Mouse (Mus musculus) G1E (cell line): ENCODE measurements at regions not wholly inside any gene's neighbourhood (a gene's known extent, or its start where the extent isn't known, plus 50 kb on each side); places are given as distances from the start of the nearest gene placed in this dataset.

Experiments used
- ATAC-seq: 2 replicates; pipeline ENCODE4 v1.8.0; 2016; ENCODE audit warnings: mild to moderate bottlenecking; ENCODE audit not compliant: insufficient number of reproducible peaks, poor library complexity, low FRiP score, severe bottlenecking; ENCODE audit errors: extremely low read depth
- DNase-seq: peaks from one replicate; pipeline ENCODE4 v3.0.0; 2012; ENCODE audit warnings: low spot score
- H3K27me3 ChIP-seq: 2 replicates; pipeline ENCODE4 v1.6.1; 2012; ENCODE audit warnings: mild to moderate bottlenecking, low read length, inconsistent platforms; ENCODE audit not compliant: insufficient read depth
- H3K36me3 ChIP-seq: replicated peaks from 2 replicates; pipeline ENCODE3; 2012; ENCODE audit warnings: mild to moderate bottlenecking, inconsistent platforms
- H3K4me1 ChIP-seq: 2 replicates; pipeline ENCODE4 v1.6.1; 2012; ENCODE audit warnings: low read depth, low read length, inconsistent platforms, mixed read lengths; ENCODE audit not compliant: insufficient read depth
- H3K4me3 ChIP-seq: 2 replicates; pipeline ENCODE4 v1.5.1; 2012; ENCODE audit warnings: low read depth, mild to moderate bottlenecking, inconsistent platforms, low read length, moderate library complexity, mixed read lengths
- H3K9me3 ChIP-seq: replicated peaks from 2 replicates; pipeline ENCODE4 v1.6.1; 2012; ENCODE audit warnings: inconsistent platforms
- CTCF ChIP-seq: IDR thresholded peaks from 2 replicates; pipeline ENCODE4 v1.5.1; 2012; ENCODE audit warnings: low read depth, low read length, inconsistent platforms, mixed read lengths
- GATA1 ChIP-seq: IDR thresholded peaks from 2 replicates; pipeline ENCODE4 v1.6.1; 2012; ENCODE audit warnings: borderline replicate concordance, low read length, inconsistent platforms, mixed read lengths
- GATA2 ChIP-seq: IDR thresholded peaks from 2 replicates; pipeline ENCODE4 v1.6.1; 2012; ENCODE audit warnings: low read depth, low read length, inconsistent platforms, borderline replicate concordance
- POLR2AphosphoS5 ChIP-seq: IDR thresholded peaks from 2 replicates; pipeline ENCODE4 v1.6.1; 2012; ENCODE audit warnings: low read depth, low read length, inconsistent platforms; ENCODE audit not compliant: insufficient replicate concordance
- TAL1 ChIP-seq: conservative IDR thresholded peaks from 2 replicates; pipeline ENCODE4 v1.6.1; 2012; ENCODE audit warnings: low read depth, low read length, inconsistent platforms, mixed read lengths

- no peaks in the 10 kb centered on the region for H3K4me1 ChIP-seq
- H3K4me3 ChIP-seq: no peak overlapping the region
- no peaks in the 10 kb centered on the region for H3K36me3 ChIP-seq
- no peaks in the 10 kb centered on the region for H3K27me3 ChIP-seq
- TF ChIP-seq CTCF (no peak), GATA1 (no peak), TAL1 (no peak), POLR2AphosphoS5 (no peak), GATA2 (no peak)
- ATAC-seq (no peak), DNase-seq (no peak)
- peaks cover 16% of the 10 kb centered on the region for H3K9me3 ChIP-seq
Measured at GRCm38 (mm10) chr14:76781524-76781880, 224.8 kb upstream of the Serp2 start.

DNA sequence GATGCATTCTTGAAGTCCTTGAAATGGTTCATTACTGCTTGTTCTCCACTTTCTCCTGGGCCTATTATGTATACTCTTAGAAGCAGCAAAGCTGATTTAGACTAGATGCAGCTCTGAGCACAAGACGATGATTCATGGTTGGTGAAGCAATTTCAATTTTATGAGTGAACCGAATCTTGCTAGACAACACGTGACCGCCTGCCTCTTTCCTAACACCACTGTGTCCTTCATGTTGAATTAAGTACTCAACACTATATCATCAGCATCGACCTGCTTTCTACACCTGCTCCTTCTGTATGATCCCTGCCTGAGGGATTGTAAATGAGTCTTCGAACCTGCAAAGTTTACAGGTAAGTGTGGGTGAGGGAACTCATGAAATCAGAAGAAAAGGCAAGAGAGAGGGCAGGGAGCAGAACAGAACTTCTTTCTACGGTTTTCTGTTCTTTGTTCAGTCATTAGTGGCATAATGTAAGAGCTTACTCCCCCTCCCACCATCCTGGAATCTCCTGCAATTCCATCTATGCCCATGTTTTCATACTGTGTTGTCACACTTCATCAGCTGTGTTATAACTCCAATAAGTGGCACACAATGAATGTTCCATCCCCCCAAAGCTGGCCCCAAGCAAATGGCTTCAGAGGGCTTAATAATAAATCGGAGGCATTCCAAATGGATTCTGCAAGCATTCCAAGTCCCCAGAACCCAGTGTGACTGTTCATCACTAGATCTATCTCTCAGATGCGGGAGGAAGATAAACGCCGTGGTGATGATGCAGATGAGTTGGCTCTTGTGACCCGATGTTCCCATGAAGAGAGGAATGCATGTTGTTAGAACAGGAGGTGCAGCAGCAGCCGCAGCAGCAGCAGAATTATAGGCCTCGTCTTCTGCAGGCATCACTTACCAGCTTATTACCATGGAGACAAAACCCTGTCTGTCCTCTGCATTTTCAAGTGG is 224.2 kb upstream of the Serp2 start:
- no peak for ATAC-seq
- TF ChIP-seq TAL1: no peak
- TF ChIP-seq GATA2: no peak
- no peak for TF ChIP-seq CTCF
- TF ChIP-seq POLR2AphosphoS5: no peak
- no peak for TF ChIP-seq GATA1
- H3K36me3 ChIP-seq: no peaks in the 10 kb centered on the region
- no peaks in the 10 kb centered on the region for H3K4me1 ChIP-seq
- peaks cover 16% of the 10 kb centered on the region for H3K9me3 ChIP-seq
- DNase-seq: no peak
- H3K4me3 ChIP-seq: no peak overlapping the region
- no peaks in the 10 kb centered on the region for H3K27me3 ChIP-seq

- Histone ChIP-seq H3K9me3 (peaks cover 12% of the 10 kb centered on the region), H3K27me3 (no peaks in the 10 kb centered on the region), H3K36me3 (no peaks in the 10 kb centered on the region), H3K4me1 (no peaks in the 10 kb centered on the region), H3K4me3 (no peak overlapping the region)
- TF ChIP-seq GATA1: no peak
- TF ChIP-seq POLR2AphosphoS5: no peak
- TF ChIP-seq TAL1: no peak
- no peak for TF ChIP-seq CTCF
- TF ChIP-seq GATA2: no peak
- DNase-seq (no peak), ATAC-seq (no peak)
Measured at GRCm38 (mm10) chr14:76778541-76779399, 222.1 kb upstream of the Serp2 start.

- ATAC-seq (no peak), DNase-seq (no peak)
- TF ChIP-seq TAL1: no peak
- no peak for TF ChIP-seq CTCF
- TF ChIP-seq POLR2AphosphoS5: no peak
- no peak for TF ChIP-seq GATA1
- TF ChIP-seq GATA2: no peak
- no peaks in the 10 kb centered on the region for H3K36me3 ChIP-seq
- H3K4me1 ChIP-seq: no peaks in the 10 kb centered on the region
- no peak overlapping the region for H3K4me3 ChIP-seq
- peaks cover 27% of the 10 kb centered on the region for H3K9me3 ChIP-seq
- H3K27me3 ChIP-seq: no peaks in the 10 kb centered on the region
Measured at GRCm38 (mm10) chr14:76775387-76775924, 218.8 kb upstream of the Serp2 start.

DNA sequence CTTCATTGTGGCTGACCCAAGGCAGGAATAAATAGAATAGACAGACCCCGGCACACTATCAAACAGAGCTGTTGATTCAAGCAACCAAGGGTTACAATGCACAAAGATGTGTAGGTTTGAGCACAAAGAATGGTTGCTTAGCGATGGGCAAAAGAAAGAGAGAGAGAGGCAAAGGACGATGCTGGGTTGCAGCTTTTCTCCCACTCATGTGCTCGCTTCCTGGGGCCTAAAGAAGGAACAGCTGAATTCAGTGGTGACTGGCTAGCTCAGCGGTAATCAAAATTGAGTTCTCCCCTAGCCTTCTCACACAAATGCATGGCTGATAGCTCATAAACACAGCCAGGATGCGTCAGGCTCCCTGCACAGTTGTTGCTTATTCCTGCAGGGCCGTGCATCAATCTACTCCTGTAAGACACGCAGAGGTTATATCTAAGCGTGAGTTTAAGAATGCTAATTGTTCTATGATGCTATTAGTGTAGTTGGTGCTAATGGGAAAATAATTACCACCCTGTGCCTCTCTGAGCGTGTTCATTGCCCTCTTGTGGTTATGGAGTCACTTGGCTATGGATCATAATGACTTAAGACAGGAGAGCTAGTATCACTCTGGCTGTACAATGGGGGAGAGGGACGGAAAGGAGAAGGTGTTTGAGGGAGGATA is 216.2 kb upstream of the Serp2 start:
- TF ChIP-seq CTCF (no peak), TAL1 (no peak), GATA1 (no peak), GATA2 (no peak), POLR2AphosphoS5 (no peak)
- no peak for ATAC-seq
- H3K36me3 ChIP-seq: no peaks in the 10 kb centered on the region
- H3K4me3 ChIP-seq: no peak overlapping the region
- H3K4me1 ChIP-seq: no peaks in the 10 kb centered on the region
- H3K27me3 ChIP-seq: no peaks in the 10 kb centered on the region
- DNase-seq: no peak
- H3K9me3 ChIP-seq: peaks cover 27% of the 10 kb centered on the region

DNA sequence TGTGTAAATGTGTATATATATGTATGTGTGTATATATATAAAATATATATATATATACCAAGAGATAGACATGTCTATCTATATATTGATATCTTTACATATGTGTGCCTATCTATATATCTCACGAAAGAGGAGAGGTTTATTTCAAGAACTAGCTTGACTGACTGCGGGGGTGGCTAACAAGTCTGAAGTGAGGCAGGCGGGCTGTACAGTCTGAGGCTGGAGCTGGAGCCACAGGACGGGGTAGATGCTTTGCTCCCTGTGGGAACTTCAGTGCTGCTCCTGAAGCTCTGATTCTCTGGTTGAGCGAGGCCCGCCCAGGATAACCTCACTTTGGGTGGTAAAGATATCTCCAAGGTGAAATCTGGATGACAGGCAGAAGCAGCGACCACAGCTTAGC is 213.4 kb upstream of the Serp2 start:
- Histone ChIP-seq H3K36me3 (no peaks in the 10 kb centered on the region), H3K9me3 (peaks cover 30% of the 10 kb centered on the region), H3K4me3 (no peak overlapping the region), H3K27me3 (no peaks in the 10 kb centered on the region), H3K4me1 (no peaks in the 10 kb centered on the region)
- no peak for DNase-seq
- ATAC-seq: no peak
- no peak for TF ChIP-seq GATA1
